Mouse (Mus musculus) kidney, postnatal 0 days (tissue): ENCODE data around the gene Tmem170b. TPM values are rescaled to one million over a fixed set of nuclear protein-coding genes. Genes with fewer than 3 reads are reported as not detected.

Experiments used
- ATAC-seq: fragments of 200-750 bp; cut with Nextera tagmentation; replicated peaks from 2 replicates; pipeline ENCODE4 v1.8.0; 2017; ENCODE audit warnings: low read depth, moderate number of reproducible peaks, moderate TSS enrichment, moderate library complexity; ENCODE audit not compliant: low FRiP score
- DNase-seq: peaks from one replicate; pipeline ENCODE4 v3.0.0-alpha.2; 2016; ENCODE audit warnings: low spot score
- H3K27ac ChIP-seq: fragments of 300-500 bp; sonication (generic); 2 replicates; pipeline ENCODE4 v1.5.1; 2014; ENCODE audit warnings: mild to moderate bottlenecking
- H3K27me3 ChIP-seq: fragments of 300-500 bp; sonication (generic); 2 replicates; pipeline ENCODE4 v1.6.1; 2014; ENCODE audit warnings: low read length, mixed read lengths; ENCODE audit not compliant: insufficient read depth
- H3K36me3 ChIP-seq: fragments of 300-500 bp; sonication (generic); 2 replicates; pipeline ENCODE4 v1.6.1; 2014; ENCODE audit warnings: low read length, mixed read lengths; ENCODE audit not compliant: insufficient read depth
- H3K4me1 ChIP-seq: fragments of 300-500 bp; sonication (generic); replicated peaks from 2 replicates; pipeline ENCODE4 v1.6.1; 2014; ENCODE audit warnings: antibody characterized with exemption, low read length, mixed read lengths; ENCODE audit not compliant: insufficient read depth
- H3K4me2 ChIP-seq: fragments of 300-500 bp; sonication (generic); 2 replicates; pipeline ENCODE4 v1.6.1; 2014; ENCODE audit warnings: mild to moderate bottlenecking, low read length, moderate library complexity, mixed read lengths
- H3K4me3 ChIP-seq: fragments of 300-500 bp; sonication (generic); replicated peaks from 2 replicates; pipeline ENCODE4 v1.5.1; 2014; ENCODE audit warnings: low read depth, low read length
- H3K9ac ChIP-seq: fragments of 300-500 bp; sonication (generic); 2 replicates; pipeline ENCODE4 v1.6.1; 2014; ENCODE audit warnings: low read depth, low read length
- H3K9me3 ChIP-seq: fragments of 300-500 bp; sonication (generic); replicated peaks from 2 replicates; pipeline ENCODE4 v1.6.1; 2016; ENCODE audit warnings: low read length, inconsistent platforms, mixed read lengths
- CTCF ChIP-seq: IDR thresholded peaks from 2 replicates; pipeline ENCODE4 v1.5.1; 2016; ENCODE audit warnings: antibody characterized with exemption, low read depth, mild to moderate bottlenecking, moderate library complexity
- WGBS: fragments of 180-500 bp; shearing (Covaris S2); extraction: QIAGEN DNeasy Blood & Tissue Kit; methylation state at CpG from one replicate; pipeline ENCODE4 v1.1.7; 2014; 5-methylcytosine and 5-hydroxymethylcytosine counted together
- polyA plus RNA-seq: library from polyadenylated mRNA; unstranded; fragments of >200 nt; fragmentation: Nextera tagmentation; extraction: Ambion mirVana; gene quantifications from 2 replicates; pipeline ENCODE4 v1.2.1, GENCODE M21; 2015

The Tmem170b gene
- polyA plus RNA-seq, 1 experiment from 2014 or later = 7.0 TPM

GRCm38 (mm10) chr13:41660052-41660793 is 54.5 kb downstream of the Tmem170b start:
- no peak overlapping the region for H3K9ac ChIP-seq
- H3K4me1 ChIP-seq = peaks cover 19% of the 10 kb centered on the region
- DNase-seq = peak; percentile 35
- H3K27me3 ChIP-seq = no peaks in the 10 kb centered on the region
- H3K36me3 ChIP-seq = no peaks in the 10 kb centered on the region
- H3K4me2 ChIP-seq = no peak overlapping the region
- 0 out of 2 replicates have a peak, but pooled peaks have one; percentile 47 for ATAC-seq
- H3K4me3 ChIP-seq = no peak overlapping the region
- WGBS = 36% methylated on average over 11 of the region's 11 CpGs
- no peak for TF ChIP-seq CTCF
- H3K27ac ChIP-seq = peak overlapping the region; percentile 64
- no peaks in the 10 kb centered on the region for H3K9me3 ChIP-seq

- Histone ChIP-seq H3K27ac (0 out of 2 replicates have a peak overlapping the region, but pooled peaks have one; percentile 64), H3K9ac (no peak overlapping the region), H3K36me3 (no peaks in the 10 kb centered on the region), H3K4me3 (no peak overlapping the region), H3K4me1 (peaks cover 19% of the 10 kb centered on the region), H3K4me2 (no peak overlapping the region), H3K9me3 (no peaks in the 10 kb centered on the region), H3K27me3 (no peaks in the 10 kb centered on the region)
- DNase-seq (no peak), ATAC-seq (no peak)
- WGBS = 89% methylated on average over 11 of the region's 11 CpGs
- no peak for TF ChIP-seq CTCF
Observed at GRCm38 (mm10) chr13:41661116-41661515, 55.4 kb downstream of the Tmem170b start.

GRCm38 (mm10) chr13:41662401-41663070 is 56.8 kb downstream of the Tmem170b start:
- 15% methylated on average over 17 of the region's 17 CpGs for WGBS
- Histone ChIP-seq H3K4me1 (peaks cover 19% of the 10 kb centered on the region), H3K4me3 (no peak overlapping the region), H3K36me3 (no peaks in the 10 kb centered on the region), H3K27me3 (no peaks in the 10 kb centered on the region), H3K27ac (peak overlapping the region; percentile 79), H3K4me2 (no peak overlapping the region), H3K9ac (no peak overlapping the region), H3K9me3 (no peaks in the 10 kb centered on the region)
- DNase-seq (peak; percentile 82), ATAC-seq (peak; percentile 88)
- TF ChIP-seq CTCF = peak; percentile 17; the same call in 1 of the 2 replicates

- Histone ChIP-seq H3K36me3 (no peaks in the 10 kb centered on the region), H3K27me3 (no peaks in the 10 kb centered on the region)
- 82% methylated on average over 14 of the region's 14 CpGs for WGBS
Observed at GRCm38 (mm10) chr13:41663501-41664195, 57.9 kb downstream of the Tmem170b start.

GRCm38 (mm10) chr13:41669951-41670350 is 64.2 kb downstream of the Tmem170b start:
- Histone ChIP-seq H3K9me3 (no peaks in the 10 kb centered on the region), H3K36me3 (no peaks in the 10 kb centered on the region), H3K9ac (no peak overlapping the region), H3K27ac (no peak overlapping the region), H3K4me2 (no peak overlapping the region), H3K4me1 (0 out of 2 replicates have a peak, but pooled peaks cover 4% of the 10 kb centered on the region), H3K4me3 (no peak overlapping the region), H3K27me3 (no peaks in the 10 kb centered on the region)
- ATAC-seq = no peak
- DNase-seq = no peak
- no peak for TF ChIP-seq CTCF
- 98% methylated on average over 2 of the region's 2 CpGs for WGBS

More at GRCm38 (mm10) chr13:41663501-41664195, 57.9 kb downstream of the Tmem170b start:
- DNase-seq = no peak
- H3K4me1 ChIP-seq = peaks cover 19% of the 10 kb centered on the region
- no peaks in the 10 kb centered on the region for H3K9me3 ChIP-seq
- TF ChIP-seq CTCF = no peak
- H3K4me2 ChIP-seq = no peak overlapping the region
- H3K9ac ChIP-seq = no peak overlapping the region
- peak overlapping the region; percentile 79 for H3K27ac ChIP-seq
- ATAC-seq = no peak; the same call in 1 of the 2 replicates
- H3K4me3 ChIP-seq = no peak overlapping the region
